In the genomic region with DNA sequence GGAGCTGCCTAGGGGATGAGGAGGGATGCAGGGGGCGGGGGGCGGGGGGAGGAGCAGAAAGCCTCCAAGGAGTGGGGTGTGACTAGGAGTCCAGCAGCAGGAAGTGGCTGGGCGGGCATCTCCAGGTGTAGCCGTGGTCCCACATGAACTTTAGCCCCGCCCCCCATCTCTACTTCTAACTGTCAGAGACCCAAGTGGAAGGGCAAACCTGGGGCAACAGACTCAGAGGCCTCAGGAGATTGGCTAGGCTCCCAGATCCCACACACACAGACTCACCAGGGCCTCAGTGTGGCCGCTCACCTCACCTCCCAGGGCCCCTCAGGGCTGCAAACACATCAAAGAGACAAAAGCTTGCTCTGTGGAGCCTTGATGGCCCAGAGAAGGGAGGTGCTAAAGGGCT, we compare ENCODE assay signal across 14 mouse cellular contexts. TPM values are rescaled to one million over a fixed set of nuclear protein-coding genes. Genes with fewer than 3 reads are reported as not detected.
"Had no signal": no experiment of that assay in that cellular context is flagged by ENCODE, and none has a peak within 500 bp of the region (broad histone marks: within the 10 kb centered on the region; RNA-seq: fewer than 3 reads in every experiment).

No protein-coding gene starts in this region.

- H3K27ac ChIP-seq: limb, embryonic 15.5 days; liver, embryonic 12.5 days; lung, embryonic 15.5 days; macrophage; midbrain, embryonic 15.5 days; neural tube, embryonic 12.5 days had no signal

- ATAC-seq: liver, embryonic 12.5 days; midbrain, embryonic 15.5 days had no signal

- H3K4me3 ChIP-seq: limb, embryonic 15.5 days; liver, embryonic 12.5 days; lung, embryonic 15.5 days; midbrain, embryonic 15.5 days; neural tube, embryonic 12.5 days had no signal

- H3K27me3 ChIP-seq: limb, embryonic 15.5 days; lung, embryonic 15.5 days; megakaryocyte, embryonic 14.5 days; neural tube, embryonic 12.5 days had no signal

- H3K9ac ChIP-seq: limb, embryonic 15.5 days; liver, embryonic 12.5 days; lung, embryonic 15.5 days; midbrain, embryonic 15.5 days had no signal

- DNase-seq: kidney, adult 11 months; kidney, postnatal 25 days; layer of hippocampus, adult 9-11 months; layer of hippocampus, postnatal 36 days; lung, postnatal 14 days had no signal

- H3K4me2 ChIP-seq: limb, embryonic 15.5 days; liver, embryonic 12.5 days; lung, embryonic 15.5 days; midbrain, embryonic 11.5 days; midbrain, embryonic 15.5 days; neural tube, embryonic 12.5 days had no signal

- H3K4me1 ChIP-seq: limb, embryonic 15.5 days; liver, embryonic 12.5 days; lung, embryonic 15.5 days; midbrain, embryonic 15.5 days; neural tube, embryonic 12.5 days had no signal

- H3K9me3 ChIP-seq: limb, embryonic 15.5 days; liver, embryonic 12.5 days; lung, embryonic 15.5 days; megakaryocyte, embryonic 14.5 days; midbrain, embryonic 15.5 days; neural tube, embryonic 12.5 days had no signal

RNA-seq across cellular contexts. Expression of a gene that starts 47.3 kb away (rescaled TPM):
- polyA plus RNA-seq: limb, embryonic 11.5 days; midbrain, embryonic 15.5 days had no signal
